Mouse (Mus musculus) gastrocnemius, postnatal 14 days (tissue): ENCODE results near the gene 2810459M11Rik. TPM values are rescaled to one million over a fixed set of nuclear protein-coding genes. Genes with fewer than 3 reads are reported as not detected.
"Not testable (repeated sequence)": the region's sequence is repeated elsewhere in the genome, so short reads cannot be mapped to it uniquely, and the experiment has no call there.

ENCODE experiments used
- DNase-seq: peaks from one replicate; pipeline ENCODE4 v3.0.0; 2021; ENCODE audit warnings: mixed read lengths
- intact Hi-C: fragments of 180-260 bp; cut with DNase I; formaldehyde crosslinking; loops from one replicate; pipeline ENCODE4 v1.15.1; 2025; ENCODE audit warnings: low total_unique reads
- long read RNA-seq, 2 experiments: library from polyadenylated mRNA; stranded (forward); transcript quantifications; one replicate each; pipeline ENCODE4 v2.0.0; 2021
- total RNA-seq, 2 experiments: library from RNA; stranded (reverse); gene quantifications; 2 replicates each; pipeline ENCODE4 v1.2.3; 2021

Gene 2810459M11Rik
- total RNA-seq: under 1 TPM; 0.06 to 0.07 TPM
- long read RNA-seq, experiment 1: 0 reads
- long read RNA-seq, experiment 2, partial matches to known transcripts: 0 of 1 reads
- long read RNA-seq, experiment 2, other reads (novel, unspliced or antisense): 0 of 1 reads

DNA sequence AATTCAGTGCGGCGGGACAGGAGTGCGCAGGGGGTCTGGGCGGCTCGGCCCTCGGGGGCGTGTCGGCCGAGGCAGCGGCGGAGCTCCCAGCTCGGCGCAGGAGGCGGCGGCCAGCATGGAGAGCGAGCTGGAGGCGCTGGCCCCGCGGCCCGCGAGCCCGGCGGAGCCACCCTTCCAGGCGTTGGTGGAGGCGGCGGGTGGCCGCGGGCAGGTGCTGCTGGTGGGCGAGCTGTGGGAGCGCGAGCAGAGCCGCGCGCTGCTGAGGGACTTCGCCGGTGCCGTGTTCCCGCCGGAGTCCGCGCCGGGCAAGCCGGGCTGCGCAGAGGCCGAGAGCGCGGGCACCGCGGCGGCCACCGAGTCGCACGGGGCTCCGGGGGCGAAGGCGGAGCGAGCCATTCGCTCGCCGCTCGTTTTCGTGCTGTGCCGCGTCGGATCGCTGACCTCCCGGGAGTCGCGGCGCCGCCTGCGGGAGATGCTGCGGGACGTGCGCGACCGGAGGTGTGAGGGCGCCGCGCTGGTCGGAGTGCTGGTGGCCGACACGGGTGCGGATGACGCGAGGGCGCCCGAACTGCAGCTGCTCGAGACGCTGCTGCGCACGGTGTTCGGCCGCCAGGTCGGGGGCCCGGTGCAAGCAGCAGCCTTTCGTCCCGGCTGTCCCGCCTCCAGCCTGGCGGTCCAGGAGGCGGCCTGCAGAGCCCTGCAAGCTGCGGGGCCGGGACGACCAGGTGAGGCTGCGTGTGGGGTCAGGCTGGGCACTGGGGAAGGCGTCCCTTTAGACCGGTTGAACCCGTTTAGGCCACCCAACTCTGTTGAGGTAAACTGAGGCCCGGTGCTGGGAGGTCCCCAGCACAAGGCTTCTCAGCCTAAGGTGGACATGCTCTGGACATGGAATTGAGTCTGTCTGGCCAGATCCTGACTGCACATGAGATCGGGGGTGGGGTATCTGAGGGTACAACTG is at the start of gene 2810459M11Rik:
2810459M11Rik (plus strand) TSS at position 16 of the 958 bp plus-strand sequence.
- intact Hi-C loops: no loop called here
- DNase-seq: peak; percentile 23

DNA sequence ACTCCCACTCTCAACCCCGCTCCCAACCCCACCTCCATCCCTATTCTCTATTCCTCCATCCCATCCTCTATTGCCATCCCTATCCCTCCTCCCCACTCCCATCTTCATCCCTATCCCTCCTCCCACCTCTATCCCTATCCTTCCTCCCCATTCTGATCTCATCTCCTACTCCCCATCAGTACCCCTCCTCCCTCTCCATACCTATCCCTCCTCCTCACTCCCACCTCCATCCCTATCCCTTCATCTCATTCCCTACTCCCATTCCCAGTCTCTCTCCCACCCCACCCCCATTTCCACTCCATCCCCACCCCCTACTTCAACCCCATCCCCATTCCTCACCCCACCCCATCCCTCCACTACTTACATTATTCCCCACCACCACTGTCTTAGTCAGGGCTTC is 48.4 kb upstream of the 2810459M11Rik start:
- DNase-seq: no peak
- intact Hi-C loops: no loop called here

DNA sequence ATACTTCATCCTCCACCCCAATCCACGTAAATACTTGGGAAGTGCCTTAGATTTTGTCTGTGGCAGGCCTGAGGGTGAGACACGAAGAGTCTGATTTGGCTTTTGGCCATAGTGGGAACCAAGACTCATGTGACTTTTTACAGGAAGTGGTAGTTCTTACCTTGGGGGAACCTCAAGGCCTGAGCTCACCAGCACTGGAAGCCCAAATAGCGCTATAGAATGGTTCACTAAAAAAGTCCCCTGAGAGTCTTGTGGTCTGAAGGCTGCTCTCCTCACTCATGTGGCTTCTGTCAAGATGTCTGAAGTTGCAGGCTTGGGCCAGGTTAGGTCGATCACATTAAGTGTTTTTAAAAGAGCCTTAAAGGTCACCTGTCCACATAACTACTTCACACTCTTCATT is 47.7 kb upstream of the 2810459M11Rik start:
- intact Hi-C loops: no loop called here
- no peak for DNase-seq

DNA sequence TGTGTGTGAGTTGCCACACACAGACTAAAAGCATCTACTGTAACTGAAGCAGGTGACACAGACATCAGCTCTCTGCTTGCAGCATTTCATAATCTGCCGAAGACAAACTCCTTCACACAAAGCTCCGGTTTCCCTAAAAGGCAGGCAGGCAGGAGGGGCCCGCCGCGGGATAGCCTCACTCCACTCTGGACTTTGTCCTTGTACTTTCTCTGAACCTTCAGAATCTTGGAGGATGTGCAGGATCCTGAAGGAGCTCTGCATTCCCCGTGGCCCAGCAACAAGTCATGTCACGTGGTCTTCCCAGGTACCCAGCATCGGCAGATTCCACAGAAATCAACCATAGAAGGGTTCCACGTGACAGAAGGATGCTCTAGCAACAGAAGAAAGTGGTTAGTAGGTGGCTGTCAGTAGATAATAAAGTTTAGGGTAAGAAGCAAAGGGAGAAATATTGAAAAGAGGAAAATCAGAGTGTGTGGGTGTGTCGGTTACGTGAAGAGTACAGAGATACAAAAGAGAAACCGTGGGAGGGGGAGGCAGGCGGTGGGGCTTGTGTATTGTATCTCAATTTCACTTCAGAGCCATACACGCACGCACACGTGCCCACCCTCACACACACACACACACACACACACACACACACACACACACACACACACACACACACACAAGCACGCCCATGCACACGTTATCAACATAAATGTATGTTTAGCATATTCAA is 45.7 kb upstream of the 2810459M11Rik start:
- intact Hi-C loops: no loop called here
- no peak for DNase-seq

DNA sequence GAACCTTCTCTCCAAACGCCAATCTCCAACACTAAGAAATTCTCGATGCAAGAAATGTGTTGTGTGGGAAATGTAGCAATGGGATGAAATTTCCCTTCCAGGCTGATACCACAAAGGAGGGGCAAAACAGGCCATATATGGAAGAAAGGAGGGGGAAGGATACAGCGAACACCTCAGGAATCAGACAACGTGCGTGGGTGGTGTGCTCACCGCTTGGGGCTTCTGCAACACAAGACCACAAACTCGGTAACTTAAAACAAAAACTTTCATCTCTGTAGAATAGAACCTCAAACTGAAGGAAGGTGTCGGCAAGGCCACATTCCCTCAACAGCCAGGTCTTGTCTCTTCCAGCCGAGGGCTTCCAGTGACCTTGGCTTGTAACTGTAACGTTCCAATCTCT is 40.1 kb upstream of the 2810459M11Rik start:
- intact Hi-C loops: loop anchor here (2.0 kb wide), 1 partner anchor 67 kb away; no protein-coding TSS in a partner anchor

DNA sequence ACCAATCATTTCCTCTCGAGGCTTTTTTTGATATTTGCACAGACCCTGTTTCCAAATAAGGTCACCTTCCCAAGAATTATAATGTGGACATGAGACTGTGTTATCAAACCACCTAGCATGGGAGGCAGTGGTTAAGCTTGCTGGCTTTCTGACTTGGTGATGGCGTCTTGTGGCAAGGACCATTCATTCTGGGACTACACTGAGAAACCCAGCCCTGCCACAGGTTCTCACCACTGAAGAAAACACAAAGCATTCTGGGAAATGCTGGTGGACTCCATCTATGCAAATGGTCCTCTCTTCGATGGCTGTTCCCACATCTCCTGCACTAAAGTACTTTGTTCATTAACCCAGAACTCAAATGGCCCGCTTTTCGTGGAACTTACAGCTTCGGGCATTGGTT is 39.6 kb upstream of the 2810459M11Rik start:
- no peak for DNase-seq
- intact Hi-C loops: loop anchor here (2.0 kb wide), 1 partner anchor 153 kb away; no protein-coding TSS in a partner anchor

More for the DNA sequence above, 40.1 kb upstream of the 2810459M11Rik start:
- DNase-seq: no peak

DNA sequence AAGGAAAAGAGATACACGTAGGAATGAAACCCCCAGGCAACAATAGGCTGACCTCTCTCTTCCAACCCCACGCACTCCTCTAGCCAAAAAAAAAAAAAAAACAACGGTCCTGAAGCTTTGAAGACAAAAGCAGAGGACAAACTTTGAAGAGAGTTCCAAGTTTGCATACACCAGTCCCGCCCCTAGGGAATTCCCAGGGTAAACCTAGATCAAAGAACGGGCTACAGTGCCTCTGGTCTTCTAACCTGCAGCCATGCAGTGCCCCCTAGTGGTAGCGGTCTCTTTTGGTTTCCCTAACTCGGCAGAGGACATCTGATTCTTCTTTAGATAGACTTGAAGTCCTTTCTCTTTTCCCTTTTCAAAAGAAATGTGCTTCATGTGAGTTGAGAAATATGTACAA is 37.9 kb upstream of the 2810459M11Rik start:
- DNase-seq: peak; percentile 87
- intact Hi-C loops: loop anchor here (2.0 kb wide), 1 partner anchor 155 kb away; no protein-coding TSS in a partner anchor

DNA sequence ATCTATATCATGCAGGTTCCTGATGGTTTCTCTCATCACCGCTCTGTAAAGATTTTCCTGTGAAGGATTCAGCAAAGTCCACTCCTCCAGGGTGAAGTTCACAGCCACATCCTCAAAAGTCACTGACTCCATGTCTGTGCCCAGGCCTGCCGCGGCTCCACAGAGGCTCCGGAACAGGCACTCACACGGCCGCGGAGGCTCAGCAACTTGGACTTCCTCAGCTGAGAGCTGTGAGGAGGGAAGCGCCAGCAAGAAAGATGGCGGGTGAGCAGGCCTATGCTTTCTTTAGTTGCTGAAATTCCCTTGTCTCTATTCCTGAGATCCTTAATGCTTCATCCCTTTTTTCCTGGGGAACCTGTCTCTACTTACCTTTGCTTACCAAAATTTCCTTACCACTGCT is 29.9 kb upstream of the 2810459M11Rik start:
- DNase-seq, intact Hi-C loops: not testable (repeated sequence)

DNA sequence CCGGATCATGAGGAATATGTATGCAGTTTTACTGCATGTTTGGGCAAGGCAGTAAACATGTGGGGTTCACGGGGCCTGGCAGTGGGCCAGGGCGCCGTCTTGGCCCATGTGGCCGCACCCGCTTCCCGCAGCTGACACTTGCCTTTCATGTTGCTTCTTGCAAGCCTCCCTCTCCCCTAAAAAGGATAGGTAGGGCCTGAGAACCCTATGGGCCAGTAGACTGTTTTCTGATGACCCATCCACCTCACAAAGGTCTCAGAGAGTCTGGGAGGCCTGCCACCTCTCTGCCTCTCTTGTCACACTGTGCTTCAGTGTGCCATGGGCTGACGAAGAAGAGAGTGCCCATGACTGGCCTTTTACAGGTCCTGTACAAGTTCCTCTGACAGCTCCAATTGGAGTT is 29.1 kb upstream of the 2810459M11Rik start, which contains the start of gene Spata3:
Spata3 (plus strand) TSS at position 301 of the 400 bp plus-strand sequence.
- no peak for DNase-seq
- intact Hi-C loops: no loop called here

DNA sequence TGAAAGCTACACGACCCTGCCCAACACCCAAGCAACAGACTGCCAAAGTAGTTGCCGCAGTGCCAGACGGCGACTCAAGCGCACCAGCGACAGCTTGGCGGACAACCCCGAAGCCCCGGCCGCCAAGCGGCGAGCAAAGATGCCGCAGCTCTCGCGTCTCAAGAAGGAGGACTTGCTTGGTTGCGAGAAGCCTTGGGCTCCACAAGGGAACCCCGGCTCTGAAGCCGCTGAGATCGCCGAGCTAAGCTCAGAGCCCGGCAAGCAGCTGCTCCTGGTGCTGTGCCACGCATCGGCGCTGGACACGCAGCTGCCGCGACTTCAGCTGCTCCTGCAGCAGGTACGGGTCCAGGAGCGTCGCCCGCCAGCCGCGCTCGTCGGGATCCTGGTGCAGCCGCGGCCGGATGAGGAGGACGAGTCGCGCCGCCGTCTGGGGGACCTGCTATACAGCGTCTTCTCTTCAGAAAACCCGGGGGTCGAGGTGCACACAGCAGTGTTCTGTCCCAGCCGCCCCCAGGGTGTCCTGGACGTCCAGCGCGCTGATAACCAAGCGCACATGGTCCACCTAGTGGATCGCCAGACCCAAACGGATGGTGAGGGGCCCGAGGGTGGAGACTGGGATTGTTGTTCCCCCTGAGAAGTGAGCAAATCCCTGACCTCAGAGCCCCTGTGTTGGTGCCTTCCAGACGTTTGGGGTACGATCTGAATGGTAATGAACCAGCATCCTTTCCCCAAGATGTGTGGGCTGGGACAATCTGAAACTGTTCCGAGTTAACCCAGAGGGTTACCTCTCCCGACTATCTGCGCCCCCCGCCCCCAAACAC is 27.2 kb upstream of the 2810459M11Rik start:
- peak; percentile 55 for DNase-seq
- intact Hi-C loops: no loop called here

DNA sequence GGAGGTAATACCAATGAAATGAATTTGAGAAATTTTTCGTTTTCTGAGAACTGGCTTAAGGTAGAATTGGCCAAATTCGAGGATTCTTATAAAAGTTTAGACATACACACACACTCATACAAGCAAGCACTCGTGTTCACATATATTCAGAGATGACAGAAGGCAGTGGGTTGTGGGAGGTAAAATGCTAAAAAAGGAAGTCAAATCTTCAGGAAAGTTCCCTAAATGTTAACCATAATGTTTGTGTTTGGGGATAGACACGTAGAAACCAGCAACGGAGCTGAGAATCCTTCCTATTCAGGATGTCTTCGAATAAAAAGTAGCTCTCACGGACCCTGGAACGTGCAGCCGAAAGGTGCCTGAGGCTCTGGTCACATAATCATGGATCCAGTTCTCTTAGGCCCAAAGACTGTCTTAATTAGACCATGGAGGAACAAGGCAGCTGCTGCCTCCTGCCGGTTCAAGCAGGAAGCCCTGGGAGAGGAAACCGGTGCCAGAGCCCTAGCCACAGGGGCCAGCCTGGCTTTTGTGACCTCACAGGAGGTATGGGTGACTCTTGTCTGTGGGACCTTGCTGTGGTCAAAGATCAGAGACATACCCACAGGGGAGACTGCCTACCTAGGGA is 24.2 kb upstream of the 2810459M11Rik start:
- no peak for DNase-seq
- intact Hi-C loops: no loop called here

DNA sequence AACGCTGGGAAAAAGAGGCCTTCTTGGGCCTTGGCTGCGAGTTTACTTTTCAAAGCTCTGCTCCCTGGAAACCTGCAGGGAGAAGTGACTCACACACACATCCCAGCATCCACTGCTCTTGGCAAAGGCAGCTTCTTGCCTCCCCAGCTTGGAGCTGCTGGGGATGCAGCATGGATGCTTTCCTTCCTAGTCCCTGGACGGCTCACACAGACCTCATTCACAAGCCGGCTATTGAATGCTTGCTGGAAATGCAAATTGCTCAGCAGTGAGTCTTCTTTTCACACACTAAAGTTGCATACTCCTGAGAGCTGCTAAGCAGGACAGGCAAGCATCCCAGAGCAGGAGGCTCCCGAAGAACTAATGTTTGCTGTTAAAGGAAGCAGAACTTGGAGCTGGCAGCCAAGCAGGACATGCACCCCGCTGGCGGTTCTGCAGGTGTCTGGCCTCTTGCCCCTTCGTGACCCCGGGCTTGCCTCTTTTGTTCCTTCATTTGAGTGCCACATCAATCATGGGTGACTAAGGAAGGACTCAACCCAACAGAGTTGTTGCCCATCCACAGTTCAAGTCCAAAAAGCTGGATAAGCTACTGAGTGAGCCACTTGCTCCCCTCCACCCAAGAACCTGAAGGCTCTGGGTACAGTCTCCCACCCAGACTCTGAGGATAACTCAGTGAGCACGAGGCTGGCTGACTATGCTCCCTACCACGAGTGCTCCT is 13.2 kb upstream of the 2810459M11Rik start:
- intact Hi-C loops: no loop called here
- DNase-seq: peak; percentile 30

DNA sequence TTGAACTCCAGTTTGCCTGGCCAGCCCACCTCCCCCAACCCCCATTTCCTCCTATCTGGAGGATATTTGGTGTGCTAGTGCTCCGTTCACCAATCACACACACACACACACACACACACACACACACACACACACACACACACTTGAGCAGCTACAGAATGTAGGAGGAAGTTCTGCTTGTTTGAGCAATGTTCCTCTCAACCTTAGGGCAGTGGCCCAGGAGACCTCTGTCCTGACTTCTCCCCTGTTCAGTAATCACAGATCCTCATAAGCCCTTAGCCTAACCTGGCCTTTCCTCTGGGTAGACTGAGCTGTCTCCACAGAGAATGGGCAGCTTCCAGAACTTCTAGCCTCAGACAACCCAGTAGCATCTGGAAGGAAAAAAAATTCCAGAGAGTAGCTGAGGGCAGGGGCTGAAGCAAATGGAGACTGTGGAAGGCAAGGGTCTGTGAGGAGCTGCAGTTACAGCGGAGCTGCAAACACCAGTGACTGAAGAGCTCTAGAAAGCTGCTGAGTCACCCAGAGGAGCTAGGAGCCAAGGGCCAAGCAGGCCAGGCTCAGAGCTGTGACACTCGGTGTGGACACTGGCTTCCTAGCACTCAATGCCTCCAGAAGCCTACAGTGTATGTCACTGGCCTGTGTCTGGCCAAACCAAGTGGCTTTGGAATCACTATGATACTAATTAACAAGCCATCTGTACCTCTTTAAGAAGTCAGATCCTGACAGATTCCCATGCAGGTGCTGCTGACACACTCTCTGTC is 7.3 kb upstream of the 2810459M11Rik start:
- DNase-seq: peak; percentile 24
- intact Hi-C loops: no loop called here

DNA sequence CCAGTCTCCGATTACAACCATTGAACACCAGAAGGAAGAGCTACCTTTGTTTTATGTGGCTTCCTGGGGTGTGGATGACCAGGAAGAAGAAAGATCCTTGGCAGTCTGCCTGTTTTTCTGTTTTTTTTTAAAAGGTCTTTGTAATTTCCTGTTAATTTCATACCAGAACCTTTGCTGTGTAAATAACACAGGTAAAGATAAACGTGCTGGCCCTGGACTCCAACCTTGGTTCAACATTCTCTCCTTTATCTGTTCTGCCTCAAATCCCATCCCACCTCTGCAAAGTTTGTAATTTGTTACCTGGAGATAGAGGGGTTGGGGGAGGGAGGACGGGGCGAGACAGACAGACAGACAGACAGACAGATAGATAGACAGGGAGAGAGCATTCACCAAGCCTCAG is 5.5 kb upstream of the 2810459M11Rik start:
- no peak for DNase-seq
- intact Hi-C loops: no loop called here

DNA sequence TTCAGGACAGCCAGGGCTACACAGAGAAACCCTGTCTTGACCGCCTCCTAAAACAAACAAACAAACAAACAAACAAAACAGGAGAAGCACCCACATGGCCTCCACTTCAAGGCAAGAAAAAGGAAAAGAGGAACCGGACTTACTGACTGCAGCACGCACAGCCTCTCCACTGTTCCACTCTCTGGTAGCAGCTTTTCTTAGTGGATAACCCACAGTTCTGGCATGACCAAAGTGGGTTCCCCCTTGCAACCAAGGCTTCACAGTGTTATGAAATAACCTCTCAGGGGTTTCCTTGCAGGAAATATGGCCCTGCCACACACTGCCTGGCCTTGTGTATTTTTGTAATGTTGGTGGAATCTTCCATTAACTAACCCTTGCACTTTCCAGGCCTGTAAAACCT is 4.8 kb upstream of the 2810459M11Rik start:
- intact Hi-C loops: no loop called here
- DNase-seq: no peak

DNA sequence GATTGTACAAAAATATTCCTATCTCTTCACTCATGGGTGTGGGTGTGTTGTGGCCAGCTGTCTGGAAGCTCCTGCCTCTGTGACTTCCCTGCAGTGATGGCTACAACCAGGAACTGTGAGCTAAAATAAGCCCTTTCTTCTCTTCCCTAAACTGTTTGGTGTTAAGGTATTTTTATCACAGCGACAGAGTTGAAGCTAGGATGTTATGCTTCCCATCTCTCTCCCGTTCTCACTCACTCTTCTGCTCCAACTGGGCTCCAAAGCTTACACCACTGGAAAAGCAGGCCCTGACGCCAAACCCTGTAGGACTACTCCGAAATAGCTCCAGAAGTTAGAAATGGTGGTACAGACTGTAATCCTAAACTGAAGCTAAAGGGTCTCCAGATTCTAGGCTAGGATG is 607 bp upstream of the 2810459M11Rik start:
- intact Hi-C loops: no loop called here
- DNase-seq: no peak

DNA sequence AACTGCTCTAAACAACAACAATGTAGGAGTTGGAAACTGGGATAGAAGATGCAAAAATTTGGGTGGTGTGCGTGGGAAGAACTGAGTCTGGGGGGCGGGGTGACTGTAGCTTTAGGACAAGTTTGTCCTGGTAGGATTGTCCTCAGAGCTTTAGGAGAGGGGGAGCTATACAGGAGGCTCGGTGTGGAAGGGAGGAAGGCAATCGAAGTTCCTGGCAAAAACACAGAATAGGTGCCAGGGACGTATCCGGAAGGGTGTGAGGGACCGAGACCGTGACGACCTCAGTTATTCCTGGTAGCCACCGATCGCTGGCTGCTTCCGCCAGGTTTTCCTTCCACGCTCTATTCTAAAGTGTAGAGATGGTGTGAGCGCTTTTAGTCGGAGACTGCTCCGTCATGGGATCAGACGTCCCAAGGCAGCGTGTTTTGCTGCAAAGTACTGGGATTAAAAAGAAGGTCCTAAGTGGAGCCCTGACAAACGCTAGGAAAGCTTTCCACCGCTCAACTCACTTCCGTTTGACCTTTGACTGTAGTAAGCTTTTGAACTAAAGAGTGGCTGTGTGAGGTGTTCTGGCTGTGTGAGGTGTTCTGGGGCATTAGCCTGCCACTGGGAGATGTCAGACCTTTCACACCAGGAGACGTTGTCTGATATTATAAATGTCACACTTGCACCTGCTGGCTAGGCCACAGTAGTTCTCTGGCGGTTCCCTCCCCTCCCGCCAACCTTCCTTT is 1.3 kb downstream of the 2810459M11Rik start:
- intact Hi-C loops: no loop called here

More for the DNA sequence above, 1.3 kb downstream of the 2810459M11Rik start:
- no peak for DNase-seq
